In genomic region chr13:76018844-76019400, GRCm38 (mm10) we compare ENCODE assay signal across 8 mouse cellular contexts. TPM values are rescaled to one million over a fixed set of nuclear protein-coding genes. Genes with fewer than 3 reads are reported as not detected.
DNase-seq lines count a peak whose midpoint lies in the region; ATAC-seq and TF ChIP-seq lines count a peak whose summit lies in the region.

No protein-coding gene starts in this region.

- TF ChIP-seq POLR2A in kidney, adult 2 months (IDR thresholded peaks at IDR 0.05; ENCODE audit: low read depth, low read length): no peak

- peaks cover 6% of the 10 kb centered on the region; the same call in 1 of the 2 replicates for H3K4me1 ChIP-seq in kidney, adult 2 months (ENCODE audit: control insufficient read depth, insufficient read depth, low read length)
- H3K4me1 ChIP-seq in heart, embryonic 14.5 days (ENCODE audit: control insufficient read depth in 2 of 2, insufficient read depth in 2 of 2, low read length in 2 of 2): peaks cover 2 to 9% of the 10 kb centered on the region in 2 experiments; a peak in 3 of 4 replicates
- H3K4me1 ChIP-seq in liver, embryonic 14.5 days (replicated peaks; ENCODE audit: control insufficient read depth in 2 of 2, insufficient read depth in 2 of 2, low read length in 1 of 2): peaks cover 2 to 4% of the 10 kb centered on the region in 2 experiments
- H3K4me1 ChIP-seq in stomach, postnatal 0 days (replicated peaks; ENCODE audit: control insufficient read depth, insufficient read depth): no peaks in the 10 kb centered on the region

- H3K9me3 ChIP-seq in heart, embryonic 14.5 days (ENCODE audit: control insufficient read depth, low read length): no peaks in the 10 kb centered on the region
- H3K9me3 ChIP-seq in liver, embryonic 14.5 days (ENCODE audit: control insufficient read depth, low read length): no peaks in the 10 kb centered on the region
- no peaks in the 10 kb centered on the region for H3K9me3 ChIP-seq in stomach, postnatal 0 days (ENCODE audit: control insufficient read depth, low read length)

- peak overlapping the region; percentile 31; the same call in 1 of the 2 replicates for H3K27ac ChIP-seq in kidney, adult 2 months (ENCODE audit: insufficient read depth, low read depth, low read length)
- H3K27ac ChIP-seq in heart, embryonic 14.5 days (replicated peaks in 1 of 2; ENCODE audit: control insufficient read depth in 1 of 2, insufficient read depth in 1 of 2, low read depth in 2 of 2, low read length in 2 of 2): no peak overlapping the region
- no peak overlapping the region; the same call in 1 of the 2 replicates for H3K27ac ChIP-seq in liver, embryonic 14.5 days
- H3K27ac ChIP-seq in stomach, postnatal 0 days (replicated peaks): no peak overlapping the region; the same call in 1 of the 2 replicates

- peak overlapping the region; percentile 64 for H3K9ac ChIP-seq in heart, embryonic 14.5 days (ENCODE audit: low read length)
- peak overlapping the region; percentile 77 for H3K9ac ChIP-seq in liver, embryonic 14.5 days (replicated peaks)
- no peak overlapping the region for H3K9ac ChIP-seq in stomach, postnatal 0 days (ENCODE audit: low read length)

- H3K36me3 ChIP-seq in kidney, adult 2 months (ENCODE audit: control insufficient read depth, insufficient read depth, low read length): no peaks in the 10 kb centered on the region
- H3K36me3 ChIP-seq in heart, embryonic 14.5 days (ENCODE audit: control insufficient read depth, insufficient read depth, low read length): no peaks in the 10 kb centered on the region
- H3K36me3 ChIP-seq in liver, embryonic 14.5 days (replicated peaks; ENCODE audit: control insufficient read depth, insufficient read depth, low read depth): no peaks in the 10 kb centered on the region; the same call in 1 of the 2 replicates
- no peaks in the 10 kb centered on the region for H3K36me3 ChIP-seq in stomach, postnatal 0 days (ENCODE audit: control insufficient read depth, insufficient read depth, low read length)

- no peak for DNase-seq in kidney, adult 2 months
- no peak for DNase-seq in kidney, postnatal 14 days
- DNase-seq in T-cell, adult 2 months (ENCODE audit: low spot score): peak; percentile 3
- DNase-seq in liver, embryonic 14.5 days (ENCODE audit: low read depth in 3 of 3, low spot score in 3 of 3): no peak
- DNase-seq in stomach, postnatal 0 days (ENCODE audit: low spot score): no peak
- no peak for DNase-seq in urinary bladder, adult 2 months (ENCODE audit: low spot score)
- no peak for DNase-seq in gastrocnemius, postnatal 4 days (ENCODE audit: low spot score in 2 of 2)

- H3K4me2 ChIP-seq in heart, embryonic 14.5 days (ENCODE audit: low read length): peak overlapping the region; percentile 82
- peak overlapping the region; percentile 84 for H3K4me2 ChIP-seq in liver, embryonic 14.5 days (ENCODE audit: low read depth)
- peak overlapping the region; percentile 54 for H3K4me2 ChIP-seq in stomach, postnatal 0 days (replicated peaks; ENCODE audit: low read depth)

- TF ChIP-seq CTCF in kidney, adult 2 months (conservative IDR thresholded peaks at IDR 0.05; ENCODE audit: insufficient read depth, insufficient read length, low read depth, low read length): no peak
- TF ChIP-seq CTCF in liver, embryonic 14.5 days (IDR thresholded peaks at IDR 0.05; ENCODE audit: low read depth): no peak
- TF ChIP-seq CTCF in stomach, postnatal 0 days (IDR thresholded peaks at IDR 0.05; ENCODE audit: low read depth): no peak

- peak overlapping the region; percentile 85 for H3K4me3 ChIP-seq in kidney, adult 2 months (ENCODE audit: insufficient read depth, low read depth, low read length)
- peak overlapping the region; percentile 77 to 81; a peak in 3 of 4 replicates for H3K4me3 ChIP-seq in heart, embryonic 14.5 days (ENCODE audit: control insufficient read depth in 1 of 2, insufficient read depth in 1 of 2, low read depth in 1 of 2, low read length in 2 of 2)
- peak overlapping the region; percentile 70 to 82 for H3K4me3 ChIP-seq in liver, embryonic 14.5 days (ENCODE audit: insufficient read depth in 1 of 2, low read depth in 2 of 2, low read length in 2 of 2)
- peak overlapping the region; percentile 66 for H3K4me3 ChIP-seq in stomach, postnatal 0 days (ENCODE audit: low read depth, low read length)

- H3K27me3 ChIP-seq in kidney, adult 2 months (replicated peaks; ENCODE audit: control insufficient read depth, insufficient read depth, low read length): no peaks in the 10 kb centered on the region
- no peaks in the 10 kb centered on the region for H3K27me3 ChIP-seq in heart, embryonic 14.5 days (ENCODE audit: control insufficient read depth, insufficient read depth, low read length)
- H3K27me3 ChIP-seq in liver, embryonic 14.5 days (ENCODE audit: control insufficient read depth, insufficient read depth, low read length): no peaks in the 10 kb centered on the region; the same call in 1 of the 2 replicates
- H3K27me3 ChIP-seq in stomach, postnatal 0 days (ENCODE audit: control insufficient read depth, insufficient read depth, low read length): no peaks in the 10 kb centered on the region

- 35% methylated on average over 5 of the region's 5 CpGs for WGBS in kidney, adult 2 months
- 44% methylated on average over 5 of the region's 5 CpGs for WGBS in heart, embryonic 14.5 days
- WGBS in liver, embryonic 14.5 days (ENCODE audit: insufficient replicate concordance): 33% methylated on average over 5 of the region's 5 CpGs
- WGBS in stomach, postnatal 0 days: 43% methylated on average over 5 of the region's 5 CpGs

- no peak for TF ChIP-seq EP300 in liver, embryonic 14.5 days (IDR thresholded peaks at IDR 0.05; ENCODE audit: low read depth)
- no peak for TF ChIP-seq EP300 in stomach, postnatal 0 days (optimal IDR thresholded peaks at IDR 0.05)

- peak; percentile 7; the same call in 1 of the 2 replicates for ATAC-seq in heart, embryonic 14.5 days (ENCODE audit: insufficient number of reproducible peaks, insufficient read depth, low FRiP score, low read depth)
- ATAC-seq in liver, embryonic 14.5 days (ENCODE audit: insufficient read depth): peak; percentile 17; the same call in 1 of the 2 replicates
- peak; percentile 24 for ATAC-seq in stomach, postnatal 0 days (ENCODE audit: low FRiP score, low TSS enrichment)

RNA-seq across cellular contexts. Expression of gene Rfesd, which starts 0.4 kb away (rescaled TPM):
- 5.8 and 7.1 TPM in 2 replicates for polyA plus RNA-seq in kidney, adult 2 months (2012; rRNA removed)
- 15.3 and 15.8 TPM in 2 replicates for polyA plus RNA-seq in heart, embryonic 14.5 days (2014; fragmentation: Nextera tagmentation; extraction: Ambion mirVana)
- 20.2 and 42.7 TPM in 2 replicates for polyA plus RNA-seq in liver, embryonic 14.5 days (2012; rRNA removed)
- 214 and 228 TPM in 2 replicates for polyA plus RNA-seq in liver, embryonic 14.5 days (2014; fragmentation: Nextera tagmentation; extraction: Ambion mirVana)
- polyA plus RNA-seq in stomach, postnatal 0 days (2015; fragmentation: Nextera tagmentation; extraction: Ambion mirVana): 18.6 and 21.6 TPM in 2 replicates
- 16.4 and 17.5 TPM in 2 replicates for polyA plus RNA-seq in urinary bladder, adult 2 months (2012; rRNA removed)
- 10 to 100 TPM; 10.1 to 13.3 TPM for total RNA-seq in gastrocnemius, postnatal 4 days (2021)

RNA-seq across cellular contexts. Expression of gene Gpr150, which starts 37.9 kb away (rescaled TPM):
- 0.39 and 0.41 TPM in 2 replicates for polyA plus RNA-seq in kidney, adult 2 months (2012; rRNA removed)
- not detected in 2 replicates for polyA plus RNA-seq in heart, embryonic 14.5 days (2014; fragmentation: Nextera tagmentation; extraction: Ambion mirVana)
- polyA plus RNA-seq in liver, embryonic 14.5 days (2012; rRNA removed): 1.7 TPM in 2 replicates
- polyA plus RNA-seq in liver, embryonic 14.5 days (2014; fragmentation: Nextera tagmentation; extraction: Ambion mirVana): 2.0 and 2.3 TPM in 2 replicates
- 0.12 and 0.18 TPM in 2 replicates for polyA plus RNA-seq in stomach, postnatal 0 days (2015; fragmentation: Nextera tagmentation; extraction: Ambion mirVana)
- polyA plus RNA-seq in urinary bladder, adult 2 months (2012; rRNA removed): not detected in 2 replicates
- not detected for total RNA-seq in gastrocnemius, postnatal 4 days (2021)

RNA-seq across cellular contexts. Expression of gene Spata9, which starts 52.0 kb away (rescaled TPM):
- polyA plus RNA-seq in kidney, adult 2 months (2012; rRNA removed): not detected in 2 replicates
- polyA plus RNA-seq in heart, embryonic 14.5 days (2014; fragmentation: Nextera tagmentation; extraction: Ambion mirVana): 0.46 TPM in 1 of 2 replicates, not detected in the other
- 0.04 TPM in 1 of 2 replicates, not detected in the other for polyA plus RNA-seq in liver, embryonic 14.5 days (2012; rRNA removed)
- polyA plus RNA-seq in liver, embryonic 14.5 days (2014; fragmentation: Nextera tagmentation; extraction: Ambion mirVana): 0.47 and 0.75 TPM in 2 replicates
- polyA plus RNA-seq in stomach, postnatal 0 days (2015; fragmentation: Nextera tagmentation; extraction: Ambion mirVana): 0.30 and 0.42 TPM in 2 replicates
- polyA plus RNA-seq in urinary bladder, adult 2 months (2012; rRNA removed): not detected in 2 replicates
- under 1 TPM in 1 of 2 experiments, not detected in 1; 0.56 TPM for total RNA-seq in gastrocnemius, postnatal 4 days (2021)
